Mouse (Mus musculus) forebrain, embryonic 15.5 days (tissue): ENCODE results near the gene Nav2. TPM values are rescaled to one million over a fixed set of nuclear protein-coding genes. Genes with fewer than 3 reads are reported as not detected.
A peak's percentile ranks its signal among the peaks of the same experiment; 100 is the strongest.

Experiments used
- ATAC-seq: fragments of 200-750 bp; cut with Nextera tagmentation; replicated peaks from 2 replicates; pipeline ENCODE4 v1.8.0; 2017; ENCODE audit warnings: mild to moderate bottlenecking, moderate TSS enrichment, moderate library complexity
- H3K27ac ChIP-seq: fragments of 300-500 bp; sonication (generic); replicated peaks from 2 replicates; pipeline ENCODE4 v1.5.1; 2015; ENCODE audit warnings: mild to moderate bottlenecking, inconsistent platforms
- H3K27me3 ChIP-seq: fragments of 300-500 bp; sonication (generic); 2 replicates; pipeline ENCODE4 v1.6.1; 2015; ENCODE audit warnings: inconsistent platforms
- H3K36me3 ChIP-seq: fragments of 300-500 bp; sonication (generic); 2 replicates; pipeline ENCODE4 v1.6.1; 2015; ENCODE audit warnings: mild to moderate bottlenecking, inconsistent platforms
- H3K4me1 ChIP-seq: fragments of 300-500 bp; sonication (generic); 2 replicates; pipeline ENCODE4 v1.6.1; 2015; ENCODE audit warnings: inconsistent platforms
- H3K4me2 ChIP-seq: fragments of 300-500 bp; sonication (generic); replicated peaks from 2 replicates; pipeline ENCODE4 v1.6.1; 2015; ENCODE audit warnings: mild to moderate bottlenecking, inconsistent platforms
- H3K4me3 ChIP-seq: fragments of 300-500 bp; sonication (generic); 2 replicates; pipeline ENCODE4 v1.5.1; 2015; ENCODE audit warnings: mild to moderate bottlenecking, inconsistent platforms
- H3K9ac ChIP-seq: fragments of 300-500 bp; sonication (generic); replicated peaks from 2 replicates; pipeline ENCODE4 v1.6.1; 2015; ENCODE audit warnings: mild to moderate bottlenecking, inconsistent platforms
- H3K9me3 ChIP-seq: fragments of 300-500 bp; sonication (generic); 2 replicates; pipeline ENCODE4 v1.6.1; 2016; ENCODE audit warnings: inconsistent platforms
- WGBS: fragments of 180-500 bp; shearing (Covaris S2); methylation state at CpG from one replicate; pipeline ENCODE4 v1.1.7; 2015; ENCODE audit warnings: mixed read lengths; 5-methylcytosine and 5-hydroxymethylcytosine counted together
- polyA plus RNA-seq: library from polyadenylated mRNA; unstranded; fragments of >200 nt; fragmentation: Nextera tagmentation; extraction: Ambion mirVana; gene quantifications from 2 replicates; pipeline ENCODE4 v1.2.1, GENCODE M21; 2015

The Nav2 gene
- polyA plus RNA-seq, 1 experiment from 2014 or later, result 27.3 TPM

GRCm38 (mm10) chr7:48914630-48915506 is 6.4 kb downstream of the Nav2 start:
- Histone ChIP-seq H3K9me3 (no peaks in the 10 kb centered on the region), H3K4me3 (no peak overlapping the region), H3K36me3 (no peaks in the 10 kb centered on the region), H3K4me1 (peaks cover 14% of the 10 kb centered on the region), H3K27me3 (peaks cover 18% of the 10 kb centered on the region), H3K27ac (no peak overlapping the region), H3K9ac (no peak overlapping the region), H3K4me2 (no peak overlapping the region)
- 34% methylated on average over 12 of the region's 12 CpGs for WGBS
- peak; percentile 42; the same call in 1 of the 2 replicates for ATAC-seq

- no peak overlapping the region for H3K9ac ChIP-seq
- H3K4me2 ChIP-seq, result no peak overlapping the region
- ATAC-seq, result no peak
- 17% methylated on average over 5 of the region's 5 CpGs for WGBS
- H3K27me3 ChIP-seq, result peaks cover 18% of the 10 kb centered on the region
- no peaks in the 10 kb centered on the region for H3K9me3 ChIP-seq
- H3K4me1 ChIP-seq, result peaks cover 3% of the 10 kb centered on the region; the same call in 1 of the 2 replicates
- H3K27ac ChIP-seq, result no peak overlapping the region
- no peaks in the 10 kb centered on the region for H3K36me3 ChIP-seq
- H3K4me3 ChIP-seq, result no peak overlapping the region
These were observed 8.9 kb downstream of the Nav2 start for GRCm38 (mm10) chr7:48917463-48917862.

GRCm38 (mm10) chr7:48917988-48918387 is 9.5 kb downstream of the Nav2 start:
- Histone ChIP-seq H3K4me3 (no peak overlapping the region), H3K4me1 (peaks cover 3% of the 10 kb centered on the region; the same call in 1 of the 2 replicates), H3K9ac (no peak overlapping the region), H3K36me3 (no peaks in the 10 kb centered on the region), H3K27ac (no peak overlapping the region), H3K27me3 (peaks cover 18% of the 10 kb centered on the region), H3K4me2 (no peak overlapping the region), H3K9me3 (no peaks in the 10 kb centered on the region)
- 12% methylated on average over 5 of the region's 5 CpGs for WGBS
- no peak for ATAC-seq

GRCm38 (mm10) chr7:48918389-48918788 is 9.9 kb downstream of the Nav2 start:
- Histone ChIP-seq H3K9ac (no peak overlapping the region), H3K4me3 (no peak overlapping the region), H3K36me3 (no peaks in the 10 kb centered on the region), H3K9me3 (no peaks in the 10 kb centered on the region), H3K27ac (no peak overlapping the region), H3K4me2 (no peak overlapping the region), H3K27me3 (peaks cover 18% of the 10 kb centered on the region), H3K4me1 (peaks cover 3% of the 10 kb centered on the region; the same call in 1 of the 2 replicates)
- ATAC-seq, result no peak
- WGBS, result 17% methylated on average over 11 of the region's 11 CpGs

GRCm38 (mm10) chr7:48923620-48924019 is 15.1 kb downstream of the Nav2 start:
- 90% methylated on average over 10 of the region's 10 CpGs for WGBS
- H3K4me1 ChIP-seq, result no peaks in the 10 kb centered on the region
- no peaks in the 10 kb centered on the region for H3K36me3 ChIP-seq
- H3K9me3 ChIP-seq, result no peaks in the 10 kb centered on the region
- peaks cover 2% of the 10 kb centered on the region; the same call in 1 of the 2 replicates for H3K27me3 ChIP-seq
- ATAC-seq, result no peak
- H3K4me3 ChIP-seq, result no peak overlapping the region
- no peak overlapping the region for H3K9ac ChIP-seq
- no peak overlapping the region for H3K27ac ChIP-seq
- no peak overlapping the region for H3K4me2 ChIP-seq

- no peaks in the 10 kb centered on the region for H3K4me1 ChIP-seq
- H3K27me3 ChIP-seq, result no peaks in the 10 kb centered on the region
- no peak overlapping the region for H3K9ac ChIP-seq
- H3K9me3 ChIP-seq, result no peaks in the 10 kb centered on the region
- WGBS, result 90% methylated on average over 3 of the region's 3 CpGs
- H3K4me3 ChIP-seq, result no peak overlapping the region
- no peak overlapping the region for H3K27ac ChIP-seq
- no peak for ATAC-seq
- H3K4me2 ChIP-seq, result no peak overlapping the region
- H3K36me3 ChIP-seq, result no peaks in the 10 kb centered on the region
These were observed 16.7 kb downstream of the Nav2 start for GRCm38 (mm10) chr7:48925214-48925613.

- Histone ChIP-seq H3K36me3 (no peaks in the 10 kb centered on the region), H3K27ac (no peak overlapping the region), H3K27me3 (no peaks in the 10 kb centered on the region), H3K9ac (no peak overlapping the region), H3K9me3 (no peaks in the 10 kb centered on the region), H3K4me2 (no peak overlapping the region), H3K4me1 (no peaks in the 10 kb centered on the region), H3K4me3 (no peak overlapping the region)
- ATAC-seq, result 0 out of 2 replicates have a peak, but pooled peaks have one; percentile 41
- WGBS, result 10% methylated on average over 3 of the region's 3 CpGs
These were observed 19.8 kb downstream of the Nav2 start for GRCm38 (mm10) chr7:48928364-48928763.

GRCm38 (mm10) chr7:48930399-48930798 is 21.9 kb downstream of the Nav2 start:
- H3K27me3 ChIP-seq, result no peaks in the 10 kb centered on the region
- H3K4me3 ChIP-seq, result no peak overlapping the region
- H3K36me3 ChIP-seq, result no peaks in the 10 kb centered on the region
- H3K9ac ChIP-seq, result no peak overlapping the region
- 27% methylated on average over 5 of the region's 5 CpGs for WGBS
- ATAC-seq, result no peak
- no peaks in the 10 kb centered on the region for H3K9me3 ChIP-seq
- no peak overlapping the region for H3K4me2 ChIP-seq
- H3K27ac ChIP-seq, result no peak overlapping the region
- H3K4me1 ChIP-seq, result no peaks in the 10 kb centered on the region

- H3K27ac ChIP-seq, result no peak overlapping the region
- ATAC-seq, result no peak
- no peak overlapping the region for H3K4me3 ChIP-seq
- no peaks in the 10 kb centered on the region for H3K36me3 ChIP-seq
- no peak overlapping the region for H3K4me2 ChIP-seq
- H3K27me3 ChIP-seq, result no peaks in the 10 kb centered on the region
- WGBS, result 84% methylated on average over 2 of the region's 2 CpGs
- no peak overlapping the region for H3K9ac ChIP-seq
- no peaks in the 10 kb centered on the region for H3K4me1 ChIP-seq
- no peaks in the 10 kb centered on the region for H3K9me3 ChIP-seq
These were observed 23.6 kb downstream of the Nav2 start for GRCm38 (mm10) chr7:48932138-48932537.

- no peak overlapping the region for H3K4me3 ChIP-seq
- no peak overlapping the region for H3K9ac ChIP-seq
- H3K4me2 ChIP-seq, result no peak overlapping the region
- H3K4me1 ChIP-seq, result no peaks in the 10 kb centered on the region
- no peaks in the 10 kb centered on the region for H3K9me3 ChIP-seq
- no peaks in the 10 kb centered on the region for H3K36me3 ChIP-seq
- H3K27me3 ChIP-seq, result no peaks in the 10 kb centered on the region
- H3K27ac ChIP-seq, result no peak overlapping the region
- WGBS, result 80% methylated on average over 2 of the region's 2 CpGs
- no peak for ATAC-seq
These were observed 26.3 kb downstream of the Nav2 start for GRCm38 (mm10) chr7:48934816-48935215.

GRCm38 (mm10) chr7:48937562-48937961 is 29.0 kb downstream of the Nav2 start:
- Histone ChIP-seq H3K4me2 (no peak overlapping the region), H3K27me3 (no peaks in the 10 kb centered on the region), H3K9ac (no peak overlapping the region), H3K9me3 (no peaks in the 10 kb centered on the region), H3K27ac (no peak overlapping the region), H3K4me1 (no peaks in the 10 kb centered on the region), H3K4me3 (no peak overlapping the region), H3K36me3 (no peaks in the 10 kb centered on the region)
- 88% methylated on average over 11 of the region's 11 CpGs for WGBS
- no peak for ATAC-seq

- Histone ChIP-seq H3K27ac (no peak overlapping the region), H3K4me2 (no peak overlapping the region), H3K36me3 (no peaks in the 10 kb centered on the region), H3K27me3 (no peaks in the 10 kb centered on the region), H3K9me3 (no peaks in the 10 kb centered on the region), H3K9ac (no peak overlapping the region), H3K4me3 (no peak overlapping the region), H3K4me1 (no peaks in the 10 kb centered on the region)
- ATAC-seq, result no peak
- WGBS, result 43% methylated on average over 4 of the region's 4 CpGs
These were observed 29.7 kb downstream of the Nav2 start for GRCm38 (mm10) chr7:48938190-48938589.
